Mouse (Mus musculus) testis, adult 2 months (tissue): ENCODE results near the gene Serpinc1.

Experiments
- CTCF ChIP-seq: fragments of 200-500 bp; IDR thresholded peaks from 2 replicates; pipeline ENCODE4 v1.5.1; 2012; ENCODE audit warnings: low read depth, mild to moderate bottlenecking, inconsistent platforms, low read length, moderate library complexity; ENCODE audit not compliant: control insufficient read depth, insufficient read depth, insufficient replicate concordance
- POLR2A ChIP-seq: fragments of 200-500 bp; IDR thresholded peaks from 2 replicates; pipeline ENCODE4 v1.6.1; 2012; ENCODE audit warnings: low read depth, mild to moderate bottlenecking, inconsistent platforms, low read length, moderate library complexity; ENCODE audit not compliant: control insufficient read depth

DNA sequence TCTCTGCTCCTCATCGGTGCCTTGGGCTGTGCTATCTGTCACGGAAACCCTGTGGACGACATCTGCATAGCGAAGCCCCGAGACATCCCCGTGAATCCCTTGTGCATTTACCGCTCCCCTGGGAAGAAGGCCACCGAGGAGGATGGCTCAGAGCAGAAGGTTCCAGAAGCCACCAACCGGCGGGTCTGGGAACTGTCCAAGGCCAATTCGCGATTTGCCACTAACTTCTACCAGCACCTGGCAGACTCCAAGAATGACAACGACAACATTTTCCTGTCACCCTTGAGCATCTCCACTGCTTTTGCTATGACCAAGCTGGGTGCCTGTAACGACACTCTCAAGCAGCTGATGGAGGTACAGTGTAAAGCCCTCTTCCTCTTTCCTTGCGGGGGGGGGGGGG, 11.0 kb downstream of the Serpinc1 start:
- TF ChIP-seq CTCF (no peak), POLR2A (no peak)
